Mouse (Mus musculus) mature B cell (primary cell): ENCODE measurements around the gene Col6a4.

Experiments
- in situ Hi-C: fragments of 300-500 bp; cut with MboI; formaldehyde crosslinking; loops from 2 replicates; pipeline ENCODE4 v1.14.3; 2019

The Col6a4 gene

GRCm38 (mm10) chr9:106073956-106074355 lies 22.6 kb downstream of the Col6a4 start:
- in situ Hi-C loops = no loop called here

- in situ Hi-C loops = no loop called here
Measured at GRCm38 (mm10) chr9:106071651-106072050, 24.9 kb downstream of the Col6a4 start.

- in situ Hi-C loops = no loop called here
Measured at GRCm38 (mm10) chr9:106053446-106053845, 43.1 kb downstream of the Col6a4 start.

- in situ Hi-C loops = no loop called here
Measured at GRCm38 (mm10) chr9:106043921-106044503, 52.6 kb downstream of the Col6a4 start.

- in situ Hi-C loops = no loop called here
Measured at GRCm38 (mm10) chr9:106039915-106040659, 56.5 kb downstream of the Col6a4 start.

- in situ Hi-C loops = no loop called here
Measured at GRCm38 (mm10) chr9:106039276-106039675, 57.3 kb downstream of the Col6a4 start.

GRCm38 (mm10) chr9:106038865-106039264 lies 57.7 kb downstream of the Col6a4 start:
- in situ Hi-C loops = no loop called here

- in situ Hi-C loops = no loop called here
Measured at GRCm38 (mm10) chr9:106015666-106016065, 80.9 kb downstream of the Col6a4 start.

- in situ Hi-C loops = no loop called here
Measured at GRCm38 (mm10) chr9:106013139-106013538, 83.4 kb downstream of the Col6a4 start.

GRCm38 (mm10) chr9:105997955-105998354 lies 98.6 kb downstream of the Col6a4 start:
- in situ Hi-C loops = no loop called here

- in situ Hi-C loops = no loop called here
Measured at GRCm38 (mm10) chr9:105992425-105992824, 104.2 kb downstream of the Col6a4 start.

GRCm38 (mm10) chr9:105990099-105990498 lies 106.5 kb downstream of the Col6a4 start:
- in situ Hi-C loops = no loop called here

GRCm38 (mm10) chr9:105989468-105989867 lies 107.1 kb downstream of the Col6a4 start:
- in situ Hi-C loops = no loop called here

- in situ Hi-C loops = no loop called here
Measured at GRCm38 (mm10) chr9:105988096-105988495, 108.5 kb downstream of the Col6a4 start.

- in situ Hi-C loops = no loop called here
Measured at GRCm38 (mm10) chr9:105984931-105985519, 111.6 kb downstream of the Col6a4 start.

- in situ Hi-C loops = no loop called here
Measured at GRCm38 (mm10) chr9:105978479-105978878, 118.1 kb downstream of the Col6a4 start.

- in situ Hi-C loops = no loop called here
Measured at GRCm38 (mm10) chr9:105976871-105977270, 119.7 kb downstream of the Col6a4 start.

GRCm38 (mm10) chr9:105976314-105976713 lies 120.3 kb downstream of the Col6a4 start:
- in situ Hi-C loops = no loop called here

GRCm38 (mm10) chr9:105973736-105974135 lies 122.8 kb downstream of the Col6a4 start:
- in situ Hi-C loops = no loop called here

- in situ Hi-C loops = no loop called here
Measured at GRCm38 (mm10) chr9:105972031-105972430, 124.6 kb downstream of the Col6a4 start.

- in situ Hi-C loops = no loop called here
Measured at GRCm38 (mm10) chr9:105971351-105971894, 125.2 kb downstream of the Col6a4 start.

GRCm38 (mm10) chr9:105970901-105971300 lies 125.7 kb downstream of the Col6a4 start:
- in situ Hi-C loops = no loop called here

- in situ Hi-C loops = no loop called here
Measured at GRCm38 (mm10) chr9:105967976-105968375, 128.6 kb downstream of the Col6a4 start.
